Mouse (Mus musculus): ENCODE measurements around the gene Slc45a3. TPM values are rescaled to one million over a fixed set of nuclear protein-coding genes. Genes with fewer than 3 reads are reported as not detected.

Gene Slc45a3
- total RNA-seq, 2 experiments from 2014 or later: 0.41 to 0.64 TPM

DNA sequence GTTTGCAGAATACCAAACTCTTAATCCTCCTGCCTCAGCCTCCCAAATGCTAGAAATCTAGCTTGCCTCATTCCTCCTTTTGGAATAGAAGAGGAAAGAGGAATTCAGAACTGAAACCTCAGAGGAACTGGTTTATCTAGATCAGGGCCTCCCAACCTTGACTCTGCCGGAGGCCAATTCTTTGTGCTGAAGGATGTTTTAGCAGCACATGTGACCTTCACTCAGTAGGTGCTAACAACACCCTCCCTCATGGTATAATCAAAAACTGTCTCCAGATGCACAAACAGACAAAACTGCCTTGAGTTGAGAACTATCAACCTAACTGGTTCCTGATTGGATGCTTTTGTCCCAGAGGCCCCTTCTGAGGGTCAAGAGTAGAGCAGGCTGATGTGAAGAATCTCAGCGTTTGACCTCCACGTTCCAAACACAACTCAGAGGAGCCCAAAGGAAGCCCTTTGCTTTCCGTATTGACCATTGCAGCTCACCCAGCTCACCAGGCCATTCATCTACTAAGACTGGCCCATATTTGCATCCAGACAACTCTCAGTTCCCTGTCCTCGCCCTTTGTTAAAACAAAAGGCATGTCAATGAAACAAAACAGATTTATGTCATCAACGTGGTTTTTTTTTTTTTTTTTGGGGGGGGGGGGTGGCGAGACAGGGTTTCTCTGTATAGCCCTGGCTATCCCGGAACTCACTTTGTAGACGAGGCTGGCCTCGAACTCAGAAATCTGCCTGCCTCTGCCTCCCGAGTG, 16.1 kb upstream of the Slc45a3 start:
- no peak overlapping the region for H3K4me3 ChIP-seq
- no peak overlapping the region for H3K27ac ChIP-seq
- DNase-seq (ENCODE audit: low spot score in 2 of 2): no peak
- TF ChIP-seq CTCF (conservative IDR thresholded peaks at IDR 0.05): no peak

GRCm38 (mm10) chr1:131947997-131948525, 14.7 kb upstream of the Slc45a3 start:
- no peak for TF ChIP-seq CTCF (conservative IDR thresholded peaks at IDR 0.05)
- DNase-seq (ENCODE audit: low spot score in 2 of 2): no peak
- H3K27ac ChIP-seq: no peak overlapping the region
- H3K4me3 ChIP-seq: no peak overlapping the region

DNA sequence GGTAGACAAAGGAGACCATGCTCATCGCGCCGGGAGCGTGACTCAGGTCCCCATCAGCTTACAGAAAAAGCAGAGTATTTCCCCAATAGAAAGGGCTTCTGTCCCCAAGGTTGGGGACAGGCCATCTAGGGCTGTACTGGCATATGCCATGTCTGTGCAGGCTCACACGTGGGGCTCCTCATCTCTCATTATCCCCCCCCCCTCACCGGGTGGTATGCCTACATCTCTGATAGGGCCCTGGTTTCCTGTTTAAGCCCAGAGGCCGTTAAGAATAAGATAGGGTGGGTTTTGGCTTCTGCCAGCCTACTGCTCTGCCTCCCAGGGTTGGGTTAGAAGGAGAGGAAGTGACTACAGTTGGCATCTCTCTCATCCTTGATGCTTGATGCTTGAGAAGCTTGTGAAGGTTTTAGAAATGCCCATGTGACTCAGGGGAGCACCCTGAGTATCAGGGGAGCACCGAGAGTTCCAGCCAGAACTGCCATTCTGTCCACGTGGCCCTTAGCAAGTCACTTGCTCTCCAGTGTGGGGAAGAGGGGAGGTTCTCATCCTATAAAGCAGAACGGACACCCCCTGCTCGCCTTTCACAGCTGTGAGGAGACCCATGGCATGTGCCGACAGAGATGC, 8.4 kb upstream of the Slc45a3 start:
- H3K27ac ChIP-seq: no peak overlapping the region
- H3K4me3 ChIP-seq: no peak overlapping the region
- no peak for DNase-seq (ENCODE audit: low spot score in 2 of 2)
- TF ChIP-seq CTCF (conservative IDR thresholded peaks at IDR 0.05): no peak

DNA sequence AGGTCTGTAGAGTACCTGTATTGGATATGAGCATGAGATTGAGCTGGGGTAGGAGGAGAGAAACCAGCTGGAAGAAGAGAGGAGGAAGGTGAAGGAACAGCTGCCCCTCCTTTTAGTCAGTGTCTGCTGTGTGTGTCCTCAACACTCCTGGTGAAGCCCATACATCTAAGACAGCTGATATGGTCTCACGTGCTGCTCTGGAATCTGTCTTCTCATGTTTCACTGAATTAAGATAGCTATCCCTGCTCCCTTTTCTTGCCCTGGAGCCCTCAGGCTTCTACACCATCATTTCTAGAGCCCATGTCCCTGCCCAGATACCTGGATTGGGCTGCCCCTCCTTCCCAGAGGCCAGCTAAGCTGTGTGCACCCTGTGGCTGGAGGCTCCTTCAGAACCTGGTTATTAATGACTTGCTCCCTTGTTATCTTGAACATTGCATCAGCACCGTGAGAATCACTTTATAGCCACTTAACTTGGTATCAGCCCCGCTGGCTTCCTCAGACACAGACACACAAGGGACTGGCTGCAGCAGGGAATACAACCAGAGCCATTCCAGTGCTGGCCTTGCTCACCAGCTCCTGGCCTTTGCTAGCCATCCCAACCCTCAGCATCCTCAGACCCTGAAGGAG, 7.5 kb upstream of the Slc45a3 start:
- TF ChIP-seq CTCF (conservative IDR thresholded peaks at IDR 0.05): no peak
- DNase-seq (ENCODE audit: low spot score in 2 of 2): no peak
- Histone ChIP-seq H3K4me3 (no peak overlapping the region), H3K27ac (no peak overlapping the region)

DNA sequence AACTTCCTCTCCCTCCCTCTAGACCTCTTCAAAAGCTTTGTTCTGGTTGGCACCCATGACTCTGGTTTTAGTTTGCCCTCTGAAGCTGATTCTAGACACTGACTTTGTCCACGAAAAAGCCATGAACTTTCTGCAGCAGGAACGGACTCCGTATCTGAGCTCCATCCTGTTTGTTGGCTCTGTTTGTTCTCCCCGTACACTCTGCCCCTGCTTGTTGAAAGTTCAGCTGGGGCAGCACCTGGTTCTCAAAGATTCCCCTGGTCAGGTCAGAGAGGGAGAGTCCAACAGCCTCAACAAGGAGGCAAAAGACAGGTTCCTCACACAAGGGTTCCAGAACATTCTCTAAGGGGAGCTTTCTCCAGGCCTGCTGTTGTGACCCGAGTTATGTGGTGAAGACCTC, 5.4 kb upstream of the Slc45a3 start:
- no peak for DNase-seq (ENCODE audit: low spot score in 2 of 2)
- H3K27ac ChIP-seq: no peak overlapping the region
- TF ChIP-seq CTCF (conservative IDR thresholded peaks at IDR 0.05): no peak
- H3K4me3 ChIP-seq: no peak overlapping the region

DNA sequence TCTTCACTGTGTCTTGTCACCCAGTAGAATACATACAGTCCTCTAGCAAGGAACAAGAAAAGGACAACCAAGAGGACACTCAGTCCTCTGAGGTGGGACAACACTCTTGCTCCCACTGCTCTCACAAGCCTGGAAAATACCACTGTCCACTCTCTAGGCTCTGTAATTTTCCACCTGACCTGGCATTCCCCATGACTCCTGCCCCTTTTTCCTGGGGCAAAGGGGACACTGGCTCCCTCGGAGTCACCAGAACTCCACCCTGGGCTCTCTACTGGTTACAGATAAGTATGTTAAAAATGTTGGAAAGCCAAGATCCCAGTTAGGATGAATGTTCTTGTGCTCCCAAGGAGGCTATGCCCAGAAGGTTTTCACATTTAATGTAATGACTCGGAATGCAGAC, 1.8 kb upstream of the Slc45a3 start:
- TF ChIP-seq CTCF (conservative IDR thresholded peaks at IDR 0.05): no peak
- no peak for DNase-seq (ENCODE audit: low spot score in 2 of 2)
- no peak overlapping the region for H3K4me3 ChIP-seq
- no peak overlapping the region for H3K27ac ChIP-seq

DNA sequence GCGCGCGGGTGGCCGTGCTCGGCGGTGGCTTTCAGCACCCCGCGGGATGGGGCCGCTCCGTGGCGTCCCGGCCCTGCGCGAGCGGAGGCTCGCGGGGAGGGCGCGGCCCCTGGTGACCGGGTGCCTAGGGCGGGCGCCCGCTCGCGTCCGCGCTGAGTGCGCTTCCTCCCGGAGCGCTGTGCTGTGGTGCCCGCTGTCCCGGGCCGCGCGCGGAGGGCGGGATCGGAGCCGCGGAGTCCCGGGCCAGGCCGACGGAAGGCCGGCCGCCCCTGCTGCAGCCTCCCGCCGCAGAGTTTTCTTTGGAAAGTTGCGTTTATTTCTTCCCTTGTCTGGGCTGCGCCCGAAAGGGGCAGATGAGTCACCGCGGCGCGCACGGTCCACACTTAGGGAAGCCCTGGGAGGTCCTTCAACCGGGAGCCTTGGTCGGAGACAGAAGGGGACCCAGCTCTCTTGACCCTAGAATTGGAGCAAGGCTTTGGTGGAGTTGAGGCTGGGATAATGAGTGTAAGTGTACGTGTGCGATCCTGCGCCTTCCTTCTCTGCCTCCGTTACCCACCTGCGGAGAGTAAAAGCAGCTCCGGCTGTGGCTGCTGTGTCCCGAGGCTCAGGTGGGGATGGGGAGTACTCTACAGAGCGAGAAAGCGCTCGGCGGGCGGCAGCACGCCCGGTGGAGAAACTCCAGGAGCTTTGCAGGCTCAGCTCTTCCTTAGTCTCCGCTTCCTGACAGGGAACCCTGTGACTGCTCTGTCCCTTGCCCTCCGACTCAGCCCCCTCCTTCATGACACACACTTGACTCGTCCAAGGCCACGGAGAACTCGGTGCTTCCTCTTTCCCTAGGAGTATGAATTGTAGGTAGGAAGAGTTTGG, 551 bp downstream of the Slc45a3 start:
- Histone ChIP-seq H3K27ac (no peak overlapping the region), H3K4me3 (peak overlapping the region; percentile 62)
- no peak for DNase-seq (ENCODE audit: low spot score in 2 of 2)
- TF ChIP-seq CTCF (conservative IDR thresholded peaks at IDR 0.05): no peak

DNA sequence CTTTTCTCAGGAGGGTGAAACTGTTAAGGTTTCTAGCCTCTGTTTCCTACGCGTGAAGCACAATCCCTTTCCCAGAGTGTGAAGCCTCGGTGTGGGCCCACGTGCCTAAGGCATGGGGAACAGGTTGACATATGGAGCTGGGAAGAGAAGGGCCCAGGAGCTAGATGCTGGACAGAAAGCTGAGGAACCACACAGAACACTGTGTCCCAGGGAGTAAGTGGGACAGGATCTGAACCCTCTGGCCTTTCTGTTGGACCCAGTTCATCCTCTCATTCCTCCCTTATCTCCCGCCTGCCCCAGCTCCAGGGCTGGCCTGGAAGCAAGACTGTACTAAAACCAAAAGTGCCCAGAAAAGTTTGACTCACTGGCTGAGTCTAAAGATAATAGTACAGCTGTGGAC, 1.3 kb downstream of the Slc45a3 start:
- no peak for TF ChIP-seq CTCF (conservative IDR thresholded peaks at IDR 0.05)
- H3K27ac ChIP-seq: no peak overlapping the region
- no peak overlapping the region for H3K4me3 ChIP-seq
- DNase-seq (ENCODE audit: low spot score in 2 of 2): no peak

- TF ChIP-seq CTCF (conservative IDR thresholded peaks at IDR 0.05): no peak
- no peak for DNase-seq (ENCODE audit: low spot score in 2 of 2)
- no peak overlapping the region for H3K4me3 ChIP-seq
- H3K27ac ChIP-seq: no peak overlapping the region
Observed at GRCm38 (mm10) chr1:131964580-131964979, 1.8 kb downstream of the Slc45a3 start.

- TF ChIP-seq CTCF (conservative IDR thresholded peaks at IDR 0.05): no peak
- DNase-seq (ENCODE audit: low spot score in 2 of 2): no peak
- Histone ChIP-seq H3K4me3 (no peak overlapping the region), H3K27ac (no peak overlapping the region)
Observed at GRCm38 (mm10) chr1:131965818-131966217, 3.1 kb downstream of the Slc45a3 start.

- TF ChIP-seq CTCF (conservative IDR thresholded peaks at IDR 0.05): no peak
- no peak overlapping the region for H3K4me3 ChIP-seq
- DNase-seq (ENCODE audit: low spot score in 2 of 2): no peak
- H3K27ac ChIP-seq: no peak overlapping the region
Observed at GRCm38 (mm10) chr1:131967336-131967735, 4.6 kb downstream of the Slc45a3 start.

DNA sequence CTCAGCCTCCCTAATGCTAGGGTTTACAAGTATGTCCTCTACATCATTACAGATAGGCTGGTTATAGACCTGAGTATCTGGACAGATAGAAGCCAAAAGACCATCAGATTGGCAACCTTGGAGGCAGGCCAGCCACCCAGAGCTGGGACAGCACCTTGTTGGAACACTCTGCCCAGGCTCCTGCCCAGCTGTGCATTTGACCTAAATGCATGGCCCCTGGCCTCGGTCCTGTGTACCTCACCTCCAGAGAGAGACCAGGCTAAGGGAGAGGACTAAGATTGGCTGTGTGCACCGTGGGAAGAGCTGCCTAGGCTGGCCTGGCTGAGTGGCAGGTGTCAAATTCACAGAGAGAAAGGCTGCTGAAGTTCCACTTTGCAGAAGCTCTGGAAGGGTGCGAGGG, 5.8 kb downstream of the Slc45a3 start:
- DNase-seq (ENCODE audit: low spot score in 2 of 2): no peak
- TF ChIP-seq CTCF (conservative IDR thresholded peaks at IDR 0.05): no peak
- Histone ChIP-seq H3K27ac (no peak overlapping the region), H3K4me3 (no peak overlapping the region)

GRCm38 (mm10) chr1:131968983-131969382, 6.2 kb downstream of the Slc45a3 start:
- Histone ChIP-seq H3K27ac (no peak overlapping the region), H3K4me3 (no peak overlapping the region)
- TF ChIP-seq CTCF (conservative IDR thresholded peaks at IDR 0.05): no peak
- no peak for DNase-seq (ENCODE audit: low spot score in 2 of 2)
